Mouse (Mus musculus) forebrain, embryonic 13.5 days (tissue): Measurements from ENCODE around the gene Ypel5. TPM values are rescaled to one million over a fixed set of nuclear protein-coding genes. Genes with fewer than 3 reads are reported as not detected.

Experiments used
- ATAC-seq: fragments of 200-750 bp; cut with Nextera tagmentation; 2 replicates; pipeline ENCODE4 v1.8.0; 2017
- H3K27ac ChIP-seq: fragments of 300-500 bp; sonication (generic); 2 replicates; pipeline ENCODE4 v1.5.1; 2015; ENCODE audit warnings: inconsistent platforms, mild to moderate bottlenecking, moderate library complexity
- H3K27me3 ChIP-seq: fragments of 300-500 bp; sonication (generic); 2 replicates; pipeline ENCODE4 v1.6.1; 2015; ENCODE audit warnings: mild to moderate bottlenecking, inconsistent platforms
- H3K36me3 ChIP-seq: fragments of 300-500 bp; sonication (generic); 2 replicates; pipeline ENCODE4 v1.6.1; 2015; ENCODE audit warnings: mild to moderate bottlenecking, inconsistent platforms; ENCODE audit not compliant: poor library complexity, severe bottlenecking
- H3K4me1 ChIP-seq: fragments of 300-500 bp; sonication (generic); 2 replicates; pipeline ENCODE4 v1.6.1; 2015; ENCODE audit warnings: inconsistent platforms
- H3K4me2 ChIP-seq: fragments of 300-500 bp; sonication (generic); 2 replicates; pipeline ENCODE4 v1.6.1; 2015; ENCODE audit warnings: inconsistent platforms, mild to moderate bottlenecking, moderate library complexity
- H3K4me3 ChIP-seq: fragments of 300-500 bp; sonication (generic); 2 replicates; pipeline ENCODE4 v1.5.1; 2015; ENCODE audit warnings: mild to moderate bottlenecking, inconsistent platforms
- H3K9ac ChIP-seq: fragments of 300-500 bp; sonication (generic); 2 replicates; pipeline ENCODE4 v1.6.1; 2015; ENCODE audit warnings: mild to moderate bottlenecking, inconsistent platforms
- H3K9me3 ChIP-seq: fragments of 300-500 bp; sonication (generic); replicated peaks from 2 replicates; pipeline ENCODE4 v1.6.1; 2016; ENCODE audit warnings: inconsistent platforms
- WGBS: fragments of 180-500 bp; shearing (Covaris S2); methylation state at CpG from one replicate; pipeline ENCODE4 v1.1.7; 2015; 5-methylcytosine and 5-hydroxymethylcytosine counted together
- polyA plus RNA-seq: library from polyadenylated mRNA; unstranded; fragments of >200 nt; fragmentation: Nextera tagmentation; extraction: Ambion mirVana; gene quantifications from 2 replicates; pipeline ENCODE4 v1.2.1, GENCODE M21; 2015

Ypel5 gene
- polyA plus RNA-seq, 1 experiment from 2014 or later, result 90.3 TPM

DNA sequence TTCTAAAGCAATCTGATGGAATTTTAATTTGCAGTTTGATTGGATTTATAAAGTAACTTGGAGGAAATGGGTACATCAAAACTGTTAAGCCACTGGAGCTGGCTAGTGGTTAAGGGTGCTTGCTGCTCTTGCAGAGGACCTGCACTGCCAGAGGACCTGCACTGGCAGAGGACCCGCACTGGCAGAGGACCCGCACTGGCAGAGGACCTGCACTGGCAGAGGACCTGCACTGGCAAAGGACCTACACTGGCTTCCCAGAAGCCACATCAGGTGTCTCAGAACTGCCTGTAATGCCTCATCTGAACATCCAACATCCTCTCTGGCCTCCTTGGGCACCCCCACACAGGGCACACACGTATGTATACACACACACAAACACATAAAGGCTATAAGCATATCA is 59.3 kb downstream of the Ypel5 start:
- Histone ChIP-seq H3K4me2 (no peak overlapping the region), H3K27ac (no peak overlapping the region), H3K9ac (no peak overlapping the region), H3K36me3 (no peaks in the 10 kb centered on the region), H3K4me1 (peaks cover under 1% of the 10 kb centered on the region; the same call in 1 of the 2 replicates), H3K27me3 (no peaks in the 10 kb centered on the region), H3K4me3 (no peak overlapping the region), H3K9me3 (no peaks in the 10 kb centered on the region)
- no peak for ATAC-seq
- 95% methylated on average over 3 of the region's 3 CpGs for WGBS

DNA sequence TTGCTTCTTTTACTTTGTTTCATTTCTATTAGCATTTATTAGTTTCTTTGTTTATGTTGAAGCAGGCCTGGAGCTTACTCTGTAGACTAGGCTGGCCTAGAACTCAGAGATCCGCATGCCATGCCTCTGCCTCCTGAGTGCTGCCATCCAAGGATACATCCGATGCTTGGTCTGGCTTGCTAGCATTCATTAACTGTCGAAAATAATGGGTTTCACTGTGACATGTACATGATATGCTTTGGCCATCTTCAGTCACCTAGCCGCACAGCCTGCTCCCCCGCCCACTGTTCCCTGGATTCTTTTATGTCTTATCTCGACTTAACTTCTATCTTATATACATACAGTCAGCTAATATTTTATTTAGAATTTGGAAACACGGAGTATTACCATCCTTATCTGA is 60.8 kb downstream of the Ypel5 start:
- no peak overlapping the region for H3K27ac ChIP-seq
- no peak for ATAC-seq
- H3K4me1 ChIP-seq, result no peaks in the 10 kb centered on the region
- no peak overlapping the region for H3K4me2 ChIP-seq
- no peak overlapping the region for H3K4me3 ChIP-seq
- no peaks in the 10 kb centered on the region for H3K36me3 ChIP-seq
- WGBS, result 90% methylated on average over 7 of the region's 7 CpGs
- no peaks in the 10 kb centered on the region for H3K9me3 ChIP-seq
- H3K27me3 ChIP-seq, result no peaks in the 10 kb centered on the region
- H3K9ac ChIP-seq, result no peak overlapping the region

DNA sequence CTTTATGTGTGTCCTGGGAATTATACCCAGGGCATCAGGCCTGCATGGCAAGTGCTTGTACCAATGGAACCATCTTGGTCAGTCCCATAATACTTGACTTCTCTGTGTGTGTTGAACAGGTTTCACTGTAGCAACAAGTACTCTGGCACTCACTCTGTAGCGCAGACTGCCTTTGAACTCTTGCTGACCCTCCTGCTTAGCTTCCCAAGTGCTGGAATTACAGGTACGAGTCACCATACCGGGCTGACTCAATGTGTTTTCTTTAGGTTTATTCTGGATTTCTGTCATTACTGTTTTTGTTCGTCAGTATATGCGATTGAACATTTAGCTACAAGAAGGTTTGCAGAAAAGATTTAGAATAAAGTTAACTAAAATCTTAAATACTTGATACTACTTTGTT is 61.7 kb downstream of the Ypel5 start:
- Histone ChIP-seq H3K27ac (no peak overlapping the region), H3K9me3 (no peaks in the 10 kb centered on the region), H3K27me3 (no peaks in the 10 kb centered on the region), H3K36me3 (no peaks in the 10 kb centered on the region), H3K9ac (no peak overlapping the region), H3K4me1 (no peaks in the 10 kb centered on the region), H3K4me3 (no peak overlapping the region), H3K4me2 (no peak overlapping the region)
- no peak for ATAC-seq
- WGBS, result 89% methylated on average over 5 of the region's 5 CpGs

DNA sequence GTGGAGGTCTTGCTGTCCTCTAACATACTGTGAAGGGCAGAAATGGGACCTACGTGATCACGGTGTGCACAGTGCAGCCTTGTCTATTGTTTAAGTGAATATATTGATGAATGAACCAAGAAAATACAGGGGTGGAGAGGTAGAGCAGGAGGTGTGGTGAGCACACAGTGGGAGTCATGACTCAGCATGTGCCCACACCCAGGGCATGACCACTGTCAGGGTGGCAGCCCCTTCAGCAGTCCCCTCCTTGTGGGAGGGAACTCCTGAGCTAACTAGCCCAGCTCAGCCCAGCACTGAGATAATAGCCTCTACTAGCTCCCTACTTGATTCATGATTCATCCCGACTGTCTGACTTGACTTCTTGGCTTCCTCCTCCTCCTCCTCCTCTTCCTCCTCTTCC is 62.5 kb downstream of the Ypel5 start:
- H3K4me3 ChIP-seq, result no peak overlapping the region
- H3K36me3 ChIP-seq, result no peaks in the 10 kb centered on the region
- H3K27ac ChIP-seq, result no peak overlapping the region
- 50% methylated on average over 3 of the region's 3 CpGs for WGBS
- no peak for ATAC-seq
- H3K9ac ChIP-seq, result no peak overlapping the region
- H3K4me2 ChIP-seq, result no peak overlapping the region
- H3K4me1 ChIP-seq, result no peaks in the 10 kb centered on the region
- H3K27me3 ChIP-seq, result no peaks in the 10 kb centered on the region
- no peaks in the 10 kb centered on the region for H3K9me3 ChIP-seq

Other genes with a start within 250 kb of the Ypel5 start
- gene Alk, start 231.8 kb upstream of the Ypel5 start, polyA plus RNA-seq, result 1.8 and 2.0 TPM in 2 replicates
- 5.3 and 5.6 TPM in 2 replicates for gene Lbh, start 81.9 kb downstream of the Ypel5 start, polyA plus RNA-seq